Mouse (Mus musculus): Measurements from ENCODE around the gene Usp2.

GRCm38 (mm10) chr9:44105781-44106180 is 39.0 kb downstream of the Usp2 start:
- no peak for TF ChIP-seq CTCF (conservative IDR thresholded peaks at IDR 0.05; ENCODE audit: low read length)
- no peak for TF ChIP-seq POU5F1 (IDR thresholded peaks at IDR 0.05; ENCODE audit: borderline replicate concordance, low read length)
- TF ChIP-seq NANOG (IDR thresholded peaks at IDR 0.05; ENCODE audit: borderline replicate concordance, low read length): no peak
